In the genomic region with DNA sequence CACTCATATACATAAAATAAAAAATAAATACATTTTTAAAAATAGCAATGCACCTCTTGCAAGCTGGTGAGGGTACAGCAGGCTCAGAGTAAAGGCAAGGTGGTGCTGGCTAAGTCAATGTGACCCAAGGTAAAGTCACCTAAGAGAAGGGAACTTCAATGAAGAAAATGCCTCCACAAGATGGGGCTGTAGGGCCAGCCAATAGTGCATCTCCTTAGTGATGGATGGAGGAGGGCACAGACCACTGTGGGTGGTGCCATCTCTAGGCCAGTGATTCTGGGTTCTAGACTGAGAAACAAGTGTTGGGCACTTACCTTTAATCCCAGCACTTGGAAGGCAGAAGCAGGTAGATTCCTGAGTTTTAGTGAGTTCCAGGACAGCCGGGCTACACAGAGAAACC, we compare ENCODE assay signal across 8 mouse cellular contexts. TPM values are rescaled to one million over a fixed set of nuclear protein-coding genes. Genes with fewer than 3 reads are reported as not detected.
DNase-seq lines count a peak whose midpoint lies in the region; ATAC-seq and TF ChIP-seq lines count a peak whose summit lies in the region.
"Had no signal": no experiment of that assay in that cellular context is flagged by ENCODE, and none has a peak within 500 bp of the region (broad histone marks: within the 10 kb centered on the region; RNA-seq: fewer than 3 reads in every experiment).

No protein-coding gene starts in this region.

- 92% methylated on average over 1 of the region's 1 CpGs for WGBS in forebrain, embryonic 10.5 days

- no peaks in the 10 kb centered on the region for H3K27me3 ChIP-seq in Patski
- peaks cover 36% of the 10 kb centered on the region for H3K27me3 ChIP-seq in forebrain, embryonic 10.5 days (ENCODE audit: poor library complexity, severe bottlenecking)
- H3K27me3 ChIP-seq: lung, embryonic 15.5 days had no signal

- no peaks in the 10 kb centered on the region for H3K9me3 ChIP-seq in forebrain, embryonic 10.5 days
- H3K9me3 ChIP-seq: lung, embryonic 15.5 days had no signal

- peak in 1 of 2 experiments; percentile 33 for DNase-seq in layer of hippocampus, adult 2 months (ENCODE audit: low spot score in 2 of 2)
- no peak for DNase-seq in layer of hippocampus, adult 9-11 months
- DNase-seq in Patski (ENCODE audit: low read depth, low spot score), result no peak
- DNase-seq in lung, postnatal 14 days, result peak; percentile 59
- no peak for DNase-seq in forebrain, embryonic 10.5 days (ENCODE audit: extremely low spot score, low spot score)
- DNase-seq in cerebellum, adult 11 months, result no peak

- POLR2A ChIA-PET in Patski (lab: Charles Lee), result no interaction called here

- H3K27ac ChIP-seq in layer of hippocampus, adult 2 months, result no peak overlapping the region
- H3K27ac ChIP-seq in cortical plate, adult 2 months (ENCODE audit: insufficient read depth, low read length), result no peak overlapping the region
- H3K27ac ChIP-seq in forebrain, embryonic 10.5 days, result no peak overlapping the region
- H3K27ac ChIP-seq: lung, embryonic 15.5 days had no signal

- no peaks in the 10 kb centered on the region for H3K36me3 ChIP-seq in forebrain, embryonic 10.5 days (replicated peaks)
- H3K36me3 ChIP-seq: lung, embryonic 15.5 days had no signal

- in situ Hi-C loops in Patski (cut with MboI; ENCODE audit: low pct_unique_long_range_greater_than_20kb), result no loop called here

- no peaks in the 10 kb centered on the region for H3K4me1 ChIP-seq in cortical plate, adult 2 months (ENCODE audit: control insufficient read depth, insufficient read depth, low read length)
- H3K4me1 ChIP-seq in forebrain, embryonic 10.5 days, result peaks cover 20% of the 10 kb centered on the region

- H3K4me3 ChIP-seq in layer of hippocampus, adult 2 months, result no peak overlapping the region
- no peak overlapping the region for H3K4me3 ChIP-seq in cortical plate, adult 2 months (ENCODE audit: insufficient read depth, low read length)
- no peak overlapping the region for H3K4me3 ChIP-seq in forebrain, embryonic 10.5 days
- H3K4me3 ChIP-seq: lung, embryonic 15.5 days had no signal

- no peak for ATAC-seq in Patski

- CTCF ChIA-PET in Patski (lab: Charles Lee), result no interaction called here

- no peak for TF ChIP-seq POLR2A in cortical plate, adult 2 months (IDR thresholded peaks at IDR 0.05; ENCODE audit: extremely low read depth, insufficient read depth, low read length)

- TF ChIP-seq CTCF in layer of hippocampus, adult 2 months (conservative IDR thresholded peaks at IDR 0.05), result peak; percentile 73
- TF ChIP-seq CTCF in Patski (IDR thresholded peaks at IDR 0.05), result peak; percentile 69
- peak; percentile 61 for TF ChIP-seq CTCF in cortical plate, adult 2 months (IDR thresholded peaks at IDR 0.05; ENCODE audit: extremely low read depth, insufficient read depth, low read length)

RNA-seq across cellular contexts. Expression of gene Spns3, which starts 23.5 kb away (rescaled TPM):
- under 1 TPM; 0.13 to 0.47 TPM for total RNA-seq in layer of hippocampus, adult 2 months (2021)
- 7.8 TPM for polyA plus RNA-seq in Patski (2021)
- 0.33 and 0.36 TPM in 2 replicates for polyA plus RNA-seq in cortical plate, adult 2 months (2012; rRNA removed)
- 0.20 TPM in 1 of 2 replicates, not detected in the other for polyA plus RNA-seq in forebrain, embryonic 10.5 days (2016; fragmentation: Nextera tagmentation; extraction: Ambion mirVana)

RNA-seq across cellular contexts. Expression of gene Ube2g1, which starts 33.3 kb away (rescaled TPM):
- 10 to 100 TPM; 44.1 to 44.7 TPM for total RNA-seq in layer of hippocampus, adult 2 months (2021)
- polyA plus RNA-seq in Patski (2021), result 53.6 TPM
- polyA plus RNA-seq in cortical plate, adult 2 months (2012; rRNA removed), result 39.8 and 41.0 TPM in 2 replicates
- polyA plus RNA-seq in forebrain, embryonic 10.5 days (2016; fragmentation: Nextera tagmentation; extraction: Ambion mirVana), result 82.5 and 87.6 TPM in 2 replicates
